23 mouse cellular contexts compared by ENCODE assay signal in the genomic region with DNA sequence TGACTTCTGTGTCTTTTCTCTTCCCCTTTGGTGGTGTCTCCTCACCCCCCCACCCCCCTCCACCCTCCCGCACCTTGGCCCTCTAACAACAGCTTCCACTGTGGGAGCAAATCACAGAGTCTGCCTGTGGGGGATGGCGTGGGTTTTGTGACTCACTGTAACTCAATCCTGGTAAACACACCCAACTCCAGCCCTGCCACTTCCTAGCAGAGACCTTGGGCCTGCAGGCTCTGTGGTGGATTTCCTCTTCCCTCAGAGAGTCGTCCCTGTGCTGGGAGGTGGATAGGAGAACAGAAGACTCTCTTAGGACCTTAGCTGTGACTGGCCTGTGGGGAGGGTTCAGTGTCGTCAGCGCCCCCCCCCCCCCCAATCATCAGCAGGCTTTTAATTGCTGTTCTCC. TPM values are rescaled to one million over a fixed set of nuclear protein-coding genes. Genes with fewer than 3 reads are reported as not detected.
DNase-seq lines count a peak whose midpoint lies in the region; ATAC-seq lines count a peak whose summit lies in the region.
"Had no signal": no experiment of that assay in that cellular context is flagged by ENCODE, and none has a peak within 500 bp of the region (broad histone marks: within the 10 kb centered on the region; RNA-seq: fewer than 3 reads in every experiment).

No protein-coding gene starts in this region.

- 24% methylated on average over 5 of the region's 5 CpGs for WGBS in kidney, embryonic 15.5 days
- 33% methylated on average over 5 of the region's 5 CpGs for WGBS in intestine, embryonic 16.5 days

- H3K27ac ChIP-seq in kidney, embryonic 15.5 days = no peak overlapping the region
- no peak overlapping the region for H3K27ac ChIP-seq in intestine, embryonic 16.5 days (ENCODE audit: low read length)
- H3K27ac ChIP-seq: hindbrain, embryonic 15.5 days; limb, embryonic 13.5 days; liver, embryonic 13.5 days had no signal

- H3K4me2 ChIP-seq in kidney, embryonic 15.5 days = no peak overlapping the region
- H3K4me2 ChIP-seq in intestine, embryonic 16.5 days (ENCODE audit: low read depth, low read length) = no peak overlapping the region
- H3K4me2 ChIP-seq: hindbrain, embryonic 15.5 days; limb, embryonic 13.5 days; liver, embryonic 13.5 days had no signal

- ATAC-seq in kidney, embryonic 15.5 days (replicated peaks; ENCODE audit: low FRiP score) = 0 out of 2 replicates have a peak, but pooled peaks have one; percentile 49
- ATAC-seq in intestine, embryonic 16.5 days = peak; percentile 51
- ATAC-seq: activated CD4-positive, CD25-positive, alpha-beta regulatory T cell, adult 4 months; forebrain, embryonic 16.5 days; lung, postnatal 0 days; Patski had no signal

- H3K27me3 ChIP-seq in kidney, embryonic 15.5 days = no peaks in the 10 kb centered on the region
- H3K27me3 ChIP-seq in intestine, embryonic 16.5 days (replicated peaks; ENCODE audit: control insufficient read depth, insufficient read depth, low read length) = no peaks in the 10 kb centered on the region
- H3K27me3 ChIP-seq: hindbrain, embryonic 15.5 days; limb, embryonic 13.5 days; liver, embryonic 13.5 days; Patski had no signal

- no peaks in the 10 kb centered on the region for H3K9me3 ChIP-seq in kidney, embryonic 15.5 days (replicated peaks)
- no peaks in the 10 kb centered on the region for H3K9me3 ChIP-seq in intestine, embryonic 16.5 days (ENCODE audit: control insufficient read depth, low read length)
- H3K9me3 ChIP-seq: hindbrain, embryonic 15.5 days; limb, embryonic 13.5 days; liver, embryonic 13.5 days had no signal

- no peaks in the 10 kb centered on the region for H3K36me3 ChIP-seq in kidney, embryonic 15.5 days
- H3K36me3 ChIP-seq in intestine, embryonic 16.5 days (ENCODE audit: control insufficient read depth, insufficient read depth, low read length) = no peaks in the 10 kb centered on the region
- H3K36me3 ChIP-seq: hindbrain, embryonic 15.5 days; limb, embryonic 13.5 days; liver, embryonic 13.5 days had no signal

- no peak for DNase-seq in kidney, postnatal 14 days
- DNase-seq in 3T3-L1 (ENCODE audit: low read depth, low spot score) = peak; percentile 57
- DNase-seq in brain, adult 2 months (ENCODE audit: low read depth, low spot score) = peak; percentile 66
- DNase-seq in ovary, postnatal 10 days (ENCODE audit: low spot score) = no peak
- no peak for DNase-seq in gastrocnemius, postnatal 25 days
- DNase-seq: cerebellum, adult 2 months; heart, postnatal 36 days; kidney, adult 11 months; liver, embryonic 13.5 days; midbrain, embryonic 14.5 days; right cerebral cortex, postnatal 4 days had no signal

- no peak overlapping the region for H3K4me3 ChIP-seq in kidney, embryonic 15.5 days (replicated peaks)
- no peak overlapping the region for H3K4me3 ChIP-seq in intestine, embryonic 16.5 days (ENCODE audit: low read length)
- H3K4me3 ChIP-seq: hindbrain, embryonic 15.5 days; limb, embryonic 13.5 days; liver, embryonic 13.5 days had no signal

- no peak overlapping the region for H3K9ac ChIP-seq in kidney, embryonic 15.5 days
- no peak overlapping the region for H3K9ac ChIP-seq in intestine, embryonic 16.5 days (ENCODE audit: low read depth, low read length)
- H3K9ac ChIP-seq: hindbrain, embryonic 15.5 days; limb, embryonic 13.5 days; liver, embryonic 13.5 days had no signal

- peaks cover 14% of the 10 kb centered on the region for H3K4me1 ChIP-seq in kidney, embryonic 15.5 days
- H3K4me1 ChIP-seq in intestine, embryonic 16.5 days (ENCODE audit: control insufficient read depth, insufficient read depth, low read length) = peaks cover 14% of the 10 kb centered on the region
- H3K4me1 ChIP-seq: hindbrain, embryonic 15.5 days; liver, embryonic 13.5 days had no signal

RNA-seq across cellular contexts. Expression of gene March10, which starts 13.0 kb away (rescaled TPM):
- 0.05 and 0.06 TPM in 2 replicates for polyA plus RNA-seq in kidney, embryonic 15.5 days (2015; fragmentation: Nextera tagmentation; extraction: Ambion mirVana)
- polyA plus RNA-seq in intestine, embryonic 16.5 days (2015; fragmentation: Nextera tagmentation; extraction: Ambion mirVana) = 0.04 and 0.13 TPM in 2 replicates
- total RNA-seq in gastrocnemius, postnatal 25 days (2021) = not detected
- total RNA-seq: gastrocnemius, postnatal 4 days; heart, postnatal 36 days; megakaryocyte, adult 5-6 weeks; neutrophil, adult 5-6 weeks had no signal
- polyA plus RNA-seq: activated CD4-positive, CD25-positive, alpha-beta regulatory T cell, adult 4 months; limb, embryonic 13.5 days; liver, embryonic 13.5 days; stomach, embryonic 16.5 days had no signal

Comparison
In these comparisons a context has a peak if more than half of its experiments do, and no peak if none do; other contexts are left out.
1. DNase-seq: peak in 3T3-L1 (single experiment) and brain, adult 2 months (single experiment); none in kidney, postnatal 14 days (single experiment), ovary, postnatal 10 days (single experiment) and gastrocnemius, postnatal 25 days (single experiment).